Mouse (Mus musculus) CH12.LX (cell line): ENCODE measurements around the gene Synpo2.

ENCODE experiments used
- CTCF ChIP-seq, 2 experiments: IDR thresholded peaks in 1 of 2; conservative IDR thresholded peaks in 1 of 2; 2 replicates each; pipeline ENCODE4 v1.5.1; 2011 to 2012; ENCODE audit warnings: low read depth in 2 of 2, low read length in 2 of 2, improper control_type of control experiment in 1 of 2, inconsistent platforms in 1 of 2, mild to moderate bottlenecking in 1 of 2, moderate library complexity in 1 of 2
- TCF12 ChIP-seq: IDR thresholded peaks from 2 replicates; pipeline ENCODE4 v1.6.1; 2014; ENCODE audit warnings: low read depth, mild to moderate bottlenecking, inconsistent platforms, low read length, improper control_type of control experiment
- ZNF384 ChIP-seq: IDR thresholded peaks from 2 replicates; pipeline ENCODE4 v1.6.1; 2012; ENCODE audit warnings: low read depth, low read length, improper control_type of control experiment, inconsistent platforms

DNA sequence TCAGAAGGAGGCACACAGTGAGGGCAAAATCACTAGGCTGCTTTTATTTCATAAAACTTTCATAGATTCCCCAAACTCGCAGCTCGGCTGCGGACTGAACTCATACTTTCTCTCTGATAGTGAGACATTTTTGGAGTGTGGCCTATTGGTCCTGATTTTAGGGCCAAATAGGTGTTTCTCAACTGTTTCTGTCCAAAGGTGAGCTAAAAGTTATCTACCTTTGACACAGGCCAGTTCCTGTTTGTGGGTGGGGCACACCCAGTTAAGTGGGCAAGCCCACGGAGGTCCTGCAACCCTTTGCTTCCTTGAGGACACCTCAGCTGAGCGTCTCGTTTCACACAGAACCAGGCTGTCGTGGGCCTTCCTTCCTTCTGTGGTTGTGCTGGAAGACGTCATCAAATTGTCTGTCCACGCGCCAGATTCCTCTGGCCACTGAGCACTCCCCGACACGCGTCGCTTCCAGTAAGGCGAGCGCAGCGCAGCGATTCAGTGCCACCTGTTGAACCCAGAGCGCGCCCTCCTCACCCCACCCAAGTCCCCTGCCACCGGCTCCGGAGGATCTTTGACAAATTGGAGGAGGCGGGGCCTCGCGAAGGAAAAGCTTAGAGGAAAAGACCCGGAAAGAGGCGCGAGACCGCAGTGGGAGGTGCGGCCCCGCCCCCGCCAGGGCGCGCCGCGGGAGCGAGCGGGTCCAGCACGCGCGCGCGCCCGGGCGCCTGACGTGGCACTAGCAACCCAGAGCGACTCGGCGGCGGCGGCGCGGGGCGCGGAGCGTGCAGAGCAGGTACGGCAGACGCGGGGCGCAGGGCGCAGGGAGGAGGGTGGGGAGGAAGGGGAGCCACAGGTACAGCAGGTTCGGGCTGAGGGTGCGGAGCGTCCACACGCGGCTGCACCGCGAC, 31.1 kb upstream of the Synpo2 start, which contains the start of gene Sec24d:
- TF ChIP-seq TCF12 (peak; percentile 40; the same call in 1 of the 2 replicates), ZNF384 (no peak), CTCF (conservative IDR thresholded peaks at IDR 0.05 in 1 of 2, IDR thresholded peaks at IDR 0.05 in 1 of 2; ENCODE audit: low read depth in 2 of 2, low read length in 2 of 2) (no peak)
